Mouse (Mus musculus) embryonic facial prominence, embryonic 14.5 days (tissue): ENCODE data around the gene Ube2q2. TPM values are rescaled to one million over a fixed set of nuclear protein-coding genes. Genes with fewer than 3 reads are reported as not detected.
A peak's percentile ranks its signal among the peaks of the same experiment; 100 is the strongest.

ENCODE experiments used
- ATAC-seq: fragments of 200-750 bp; cut with Nextera tagmentation; 2 replicates; pipeline ENCODE4 v1.8.0; 2017; ENCODE audit warnings: low read depth, moderate number of reproducible peaks, moderate TSS enrichment
- DNase-seq: peaks from one replicate; pipeline ENCODE4 v3.0.0-alpha.2; 2015; ENCODE audit warnings: low spot score
- H3K27ac ChIP-seq: fragments of 300-500 bp; sonication (generic); replicated peaks from 2 replicates; pipeline ENCODE4 v1.5.1; 2014; ENCODE audit warnings: low read depth, mild to moderate bottlenecking, low read length, moderate library complexity
- H3K27me3 ChIP-seq: fragments of 300-500 bp; sonication (generic); replicated peaks from 2 replicates; pipeline ENCODE4 v1.6.1; 2014; ENCODE audit warnings: low read length; ENCODE audit not compliant: control insufficient read depth, insufficient read depth
- H3K36me3 ChIP-seq: fragments of 300-500 bp; sonication (generic); 2 replicates; pipeline ENCODE4 v1.6.1; 2014; ENCODE audit warnings: low read length, mixed read lengths; ENCODE audit not compliant: control insufficient read depth, insufficient read depth
- H3K4me1 ChIP-seq: fragments of 300-500 bp; sonication (generic); 2 replicates; pipeline ENCODE4 v1.6.1; 2014; ENCODE audit warnings: antibody characterized with exemption, low read length; ENCODE audit not compliant: control insufficient read depth, insufficient read depth
- H3K4me2 ChIP-seq: fragments of 300-500 bp; sonication (generic); 2 replicates; pipeline ENCODE4 v1.6.1; 2014; ENCODE audit warnings: low read depth, mild to moderate bottlenecking, low read length, moderate library complexity, mixed read lengths
- H3K4me3 ChIP-seq: fragments of 300-500 bp; sonication (generic); 2 replicates; pipeline ENCODE4 v1.5.1; 2014; ENCODE audit warnings: low read depth, mild to moderate bottlenecking, low read length
- H3K9ac ChIP-seq: fragments of 300-500 bp; sonication (generic); 2 replicates; pipeline ENCODE4 v1.6.1; 2014; ENCODE audit warnings: low read depth, mild to moderate bottlenecking, low read length, moderate library complexity, mixed read lengths
- H3K9me3 ChIP-seq: fragments of 300-500 bp; sonication (generic); 2 replicates; pipeline ENCODE4 v1.6.1; 2016; ENCODE audit warnings: low read length; ENCODE audit not compliant: control insufficient read depth
- WGBS: fragments of 180-500 bp; shearing (Covaris S2); extraction: QIAGEN DNeasy Blood & Tissue Kit; methylation state at CpG from one replicate; pipeline ENCODE4 v1.1.7; 2014; 5-methylcytosine and 5-hydroxymethylcytosine counted together
- polyA plus RNA-seq: library from polyadenylated mRNA; unstranded; fragments of >200 nt; fragmentation: Nextera tagmentation; extraction: Ambion mirVana; gene quantifications from 2 replicates; pipeline ENCODE4 v1.2.1, GENCODE M21; 2014

The Ube2q2 gene
- polyA plus RNA-seq, 1 experiment from 2014 or later: 32.0 TPM

GRCm38 (mm10) chr9:55151096-55151495 is 2.4 kb downstream of the Ube2q2 start:
- Histone ChIP-seq H3K9me3 (no peaks in the 10 kb centered on the region), H3K4me3 (peak overlapping the region; percentile 80; the same call in 1 of the 2 replicates), H3K9ac (no peak overlapping the region), H3K4me2 (peak overlapping the region; percentile 82), H3K4me1 (peaks cover 14% of the 10 kb centered on the region), H3K36me3 (no peaks in the 10 kb centered on the region), H3K27me3 (no peaks in the 10 kb centered on the region), H3K27ac (no peak overlapping the region)
- ATAC-seq: no peak
- no peak for DNase-seq

- Histone ChIP-seq H3K9ac (no peak overlapping the region), H3K4me1 (peaks cover 14% of the 10 kb centered on the region), H3K4me3 (no peak overlapping the region), H3K27me3 (no peaks in the 10 kb centered on the region), H3K36me3 (no peaks in the 10 kb centered on the region), H3K4me2 (no peak overlapping the region), H3K27ac (no peak overlapping the region), H3K9me3 (no peaks in the 10 kb centered on the region)
- no peak for DNase-seq
- 81% methylated on average over 5 of the region's 5 CpGs for WGBS
- no peak for ATAC-seq
These were observed 4.3 kb downstream of the Ube2q2 start for GRCm38 (mm10) chr9:55152935-55153334.

- DNase-seq (peak; percentile 1), ATAC-seq (no peak)
- Histone ChIP-seq H3K27ac (no peak overlapping the region), H3K4me2 (no peak overlapping the region), H3K9me3 (no peaks in the 10 kb centered on the region), H3K27me3 (no peaks in the 10 kb centered on the region), H3K36me3 (peaks cover 15% of the 10 kb centered on the region; the same call in 1 of the 2 replicates), H3K4me3 (no peak overlapping the region), H3K9ac (no peak overlapping the region), H3K4me1 (no peaks in the 10 kb centered on the region)
- WGBS: 79% methylated on average over 7 of the region's 7 CpGs
These were observed 22.2 kb downstream of the Ube2q2 start for GRCm38 (mm10) chr9:55170655-55171412.

GRCm38 (mm10) chr9:55172195-55172685 is 23.6 kb downstream of the Ube2q2 start:
- H3K4me2 ChIP-seq: no peak overlapping the region
- H3K27me3 ChIP-seq: no peaks in the 10 kb centered on the region
- H3K9ac ChIP-seq: no peak overlapping the region
- no peak overlapping the region for H3K27ac ChIP-seq
- ATAC-seq: no peak
- H3K9me3 ChIP-seq: no peaks in the 10 kb centered on the region
- WGBS: 91% methylated on average over 1 of the region's 1 CpGs
- H3K36me3 ChIP-seq: peaks cover 12% of the 10 kb centered on the region; the same call in 1 of the 2 replicates
- no peaks in the 10 kb centered on the region for H3K4me1 ChIP-seq
- H3K4me3 ChIP-seq: no peak overlapping the region
- no peak for DNase-seq

GRCm38 (mm10) chr9:55174235-55174634 is 25.6 kb downstream of the Ube2q2 start:
- 79% methylated on average over 2 of the region's 2 CpGs for WGBS
- H3K4me3 ChIP-seq: no peak overlapping the region
- no peaks in the 10 kb centered on the region for H3K4me1 ChIP-seq
- H3K4me2 ChIP-seq: no peak overlapping the region
- ATAC-seq (no peak), DNase-seq (no peak)
- H3K27ac ChIP-seq: no peak overlapping the region
- 0 out of 2 replicates have a peak, but pooled peaks cover 3% of the 10 kb centered on the region for H3K36me3 ChIP-seq
- no peaks in the 10 kb centered on the region for H3K27me3 ChIP-seq
- H3K9ac ChIP-seq: no peak overlapping the region
- H3K9me3 ChIP-seq: no peaks in the 10 kb centered on the region

GRCm38 (mm10) chr9:55195876-55196275 is 47.2 kb downstream of the Ube2q2 start:
- H3K4me1 ChIP-seq: no peaks in the 10 kb centered on the region
- H3K4me2 ChIP-seq: no peak overlapping the region
- peaks cover 18% of the 10 kb centered on the region; the same call in 1 of the 2 replicates for H3K36me3 ChIP-seq
- ATAC-seq (no peak), DNase-seq (no peak)
- no peaks in the 10 kb centered on the region for H3K9me3 ChIP-seq
- no peak overlapping the region for H3K27ac ChIP-seq
- H3K27me3 ChIP-seq: no peaks in the 10 kb centered on the region
- 97% methylated on average over 3 of the region's 3 CpGs for WGBS
- H3K9ac ChIP-seq: no peak overlapping the region
- no peak overlapping the region for H3K4me3 ChIP-seq

GRCm38 (mm10) chr9:55198260-55198659 is 49.6 kb downstream of the Ube2q2 start:
- Histone ChIP-seq H3K4me2 (no peak overlapping the region), H3K9ac (no peak overlapping the region), H3K36me3 (peaks cover 15% of the 10 kb centered on the region), H3K27me3 (no peaks in the 10 kb centered on the region), H3K9me3 (no peaks in the 10 kb centered on the region), H3K27ac (no peak overlapping the region), H3K4me1 (no peaks in the 10 kb centered on the region), H3K4me3 (no peak overlapping the region)
- ATAC-seq (no peak), DNase-seq (no peak)
- 100% methylated on average over 1 of the region's 1 CpGs for WGBS

- H3K4me1 ChIP-seq: no peaks in the 10 kb centered on the region
- ATAC-seq (no peak), DNase-seq (peak; percentile 12)
- no peaks in the 10 kb centered on the region for H3K27me3 ChIP-seq
- no peak overlapping the region for H3K27ac ChIP-seq
- H3K4me3 ChIP-seq: no peak overlapping the region
- WGBS: 82% methylated on average over 2 of the region's 2 CpGs
- no peak overlapping the region for H3K9ac ChIP-seq
- peaks cover 18% of the 10 kb centered on the region for H3K36me3 ChIP-seq
- no peaks in the 10 kb centered on the region for H3K9me3 ChIP-seq
- H3K4me2 ChIP-seq: no peak overlapping the region
These were observed 50.7 kb downstream of the Ube2q2 start for GRCm38 (mm10) chr9:55199348-55199747.

- DNase-seq: no peak
- 0% methylated on average over 2 of the region's 2 CpGs for WGBS
- Histone ChIP-seq H3K4me2 (peak overlapping the region; percentile 67), H3K36me3 (peaks cover 14% of the 10 kb centered on the region; the same call in 1 of the 2 replicates), H3K4me3 (peak overlapping the region; percentile 92), H3K27me3 (no peaks in the 10 kb centered on the region), H3K27ac (peak overlapping the region; percentile 84; the same call in 1 of the 2 replicates), H3K4me1 (peaks cover 16% of the 10 kb centered on the region), H3K9ac (peak overlapping the region; percentile 89), H3K9me3 (no peaks in the 10 kb centered on the region)
- no peak; the same call in 1 of the 2 replicates for ATAC-seq
These were observed 59.8 kb downstream of the Ube2q2 start for GRCm38 (mm10) chr9:55208458-55208789.
